Mouse (Mus musculus) gastrocnemius, postnatal 25 days (tissue): ENCODE data around the gene Keap1. TPM values are rescaled to one million over a fixed set of nuclear protein-coding genes. Genes with fewer than 3 reads are reported as not detected.
"Not testable (repeated sequence)": the region's sequence is repeated elsewhere in the genome, so short reads cannot be mapped to it uniquely, and the experiment has no call there.

Experiments used
- DNase-seq: peaks from one replicate; pipeline ENCODE4 v3.0.0; 2022
- long read RNA-seq, 2 experiments: library from polyadenylated mRNA; stranded (forward); transcript quantifications; one replicate each; pipeline ENCODE4 v2.0.0; 2021
- total RNA-seq, 2 experiments: library from RNA; stranded (reverse); gene quantifications; 1 replicate in 1 of 2; 2 replicates in 1 of 2; pipeline ENCODE4 v1.2.3; 2021

Keap1 gene
- 10 to 100 TPM; 55.0 to 56.3 TPM for total RNA-seq
- long read RNA-seq, experiment 1, transcript Keap1-201 (6 exons, 3,172 nt) = major isoform, 11 of 103 reads
- long read RNA-seq, experiment 1, partial matches to known transcripts = 13 of 103 reads
- long read RNA-seq, experiment 1, other reads (novel, unspliced or antisense) = 75 of 103 reads
- long read RNA-seq, experiment 2, transcript Keap1-201 (6 exons, 3,172 nt) = major isoform, 24 of 81 reads
- long read RNA-seq, experiment 2, transcript Keap1-202 (5 exons, 3,614 nt) = minor isoform, 6 of 81 reads
- long read RNA-seq, experiment 2, partial matches to known transcripts = 8 of 81 reads
- long read RNA-seq, experiment 2, other reads (novel, unspliced or antisense) = 40 of 81 reads

DNA sequence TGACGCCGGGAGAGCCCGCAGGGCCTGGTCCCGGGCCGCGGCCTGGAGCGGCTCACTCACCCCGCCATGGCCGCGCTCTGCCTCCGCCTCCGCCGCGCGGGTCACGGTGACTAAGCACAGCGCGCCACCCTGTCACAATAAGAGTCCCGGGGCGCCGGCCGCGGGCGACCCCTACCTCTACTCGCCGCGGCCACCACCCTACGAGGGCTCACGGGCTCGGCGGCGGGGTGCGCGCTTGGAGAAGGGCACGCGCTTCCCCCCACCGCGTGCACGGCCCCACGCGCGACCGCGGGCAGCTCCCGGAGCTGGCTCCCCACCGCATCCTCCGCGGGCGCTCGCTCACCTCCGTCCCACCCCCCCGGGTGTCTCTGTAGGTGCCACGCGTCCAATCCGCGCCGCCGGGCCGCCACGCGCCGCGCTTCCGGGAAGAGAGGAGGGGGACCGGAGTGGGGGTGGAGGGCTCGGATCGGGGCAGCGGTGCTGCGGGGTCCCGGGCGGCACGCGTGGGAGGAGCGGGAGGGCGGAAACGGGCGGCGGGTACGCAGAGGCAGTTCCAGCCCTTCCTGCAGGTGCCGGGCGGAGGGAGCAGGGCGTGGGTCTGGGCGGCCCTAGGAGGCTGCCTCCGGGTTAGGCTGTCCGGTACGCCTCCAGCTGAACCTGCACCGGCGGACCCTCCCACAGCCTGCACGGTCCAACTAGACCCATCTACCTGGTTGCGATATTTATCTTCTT, at the start of gene Keap1:
Gene Keap1 (minus strand): TSS at position 629 of the 732 bp plus-strand sequence.
- DNase-seq = peak; percentile 83

DNA sequence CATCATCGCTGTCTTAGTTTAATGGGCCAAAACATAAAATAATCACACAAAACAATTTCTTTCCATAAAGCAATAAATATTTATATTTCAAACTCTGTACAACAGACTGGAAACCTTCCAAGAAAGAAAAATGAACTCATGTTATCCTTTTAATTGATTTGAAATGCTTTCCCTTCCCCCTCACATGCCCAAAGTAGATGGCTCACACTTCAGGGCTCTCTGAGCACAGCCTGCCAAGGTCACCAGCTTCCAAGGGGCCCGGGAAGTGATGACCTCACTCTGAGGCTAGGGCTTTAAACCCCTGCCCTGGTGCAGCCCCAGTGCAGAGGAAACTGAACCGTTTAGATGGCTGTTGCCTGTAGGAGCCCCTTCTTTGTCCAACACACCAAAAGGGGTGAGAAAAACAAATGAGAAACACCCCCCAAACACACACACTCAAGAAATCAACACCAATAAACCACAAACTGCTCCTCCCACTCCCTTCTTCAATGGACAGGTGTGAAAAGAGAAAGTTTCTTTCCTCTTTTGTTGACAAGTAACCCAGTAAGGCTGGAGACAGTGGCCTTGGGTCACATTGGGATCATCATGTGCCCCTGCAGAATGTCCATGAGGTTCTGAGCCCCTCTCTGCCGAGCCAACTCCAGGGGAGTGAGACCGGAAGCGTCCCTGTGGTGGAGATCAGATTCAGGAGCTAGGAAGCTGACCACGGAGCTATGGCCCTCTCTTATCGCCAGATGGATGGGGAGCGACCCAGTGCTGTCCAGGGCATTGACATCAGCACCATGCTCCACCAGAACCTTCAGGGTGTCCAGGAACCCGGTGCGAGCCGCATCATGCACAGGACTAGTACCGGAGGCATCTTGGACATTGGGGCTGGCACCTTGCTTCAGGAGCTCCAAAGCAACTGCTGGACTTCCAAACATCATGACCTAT, 49.5 kb upstream of the Keap1 start:
- no peak for DNase-seq

DNA sequence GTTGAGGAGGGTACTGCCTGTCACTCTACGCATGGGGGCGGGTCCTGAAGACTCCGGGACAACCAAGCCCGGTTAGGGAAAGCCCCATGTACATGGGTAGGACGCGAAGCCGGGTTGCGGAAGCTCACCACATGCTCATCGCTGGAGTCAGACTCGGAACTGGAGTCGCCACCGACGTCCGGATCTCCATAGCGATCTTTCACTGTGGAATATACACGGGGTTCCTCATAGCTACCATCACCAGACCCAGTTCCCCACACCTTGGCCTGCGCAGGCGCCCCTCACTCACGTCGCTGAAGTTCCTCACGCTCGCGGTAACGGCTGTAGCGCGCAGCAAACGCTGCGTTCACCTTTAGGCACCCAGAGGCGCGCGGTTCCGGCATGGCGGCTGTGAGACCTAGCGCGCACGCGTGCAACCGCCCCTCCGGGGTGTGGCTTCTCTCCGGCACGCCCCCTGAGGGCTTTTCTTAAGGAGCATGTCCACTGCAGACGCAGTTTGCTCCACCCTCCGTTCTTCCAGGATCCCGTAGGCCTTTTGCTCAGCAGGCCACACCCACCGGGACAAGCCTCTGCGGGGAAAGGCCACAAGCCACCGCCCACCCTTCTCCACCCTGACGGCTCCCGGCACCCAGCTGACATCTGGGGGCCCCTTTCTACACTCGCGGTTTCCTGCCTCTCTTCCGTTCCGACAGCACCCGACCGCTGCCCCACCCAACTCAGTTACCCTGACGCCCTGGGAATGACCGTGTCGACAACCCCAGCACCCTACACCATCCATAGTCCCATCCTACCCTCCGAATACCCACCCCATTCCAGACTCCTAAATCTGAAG, 48.6 kb upstream of the Keap1 start, which contains the start of gene Kri1:
Gene Kri1 (minus strand): TSS at position 399 of the 832 bp plus-strand sequence.
- peak; percentile 98 for DNase-seq

DNA sequence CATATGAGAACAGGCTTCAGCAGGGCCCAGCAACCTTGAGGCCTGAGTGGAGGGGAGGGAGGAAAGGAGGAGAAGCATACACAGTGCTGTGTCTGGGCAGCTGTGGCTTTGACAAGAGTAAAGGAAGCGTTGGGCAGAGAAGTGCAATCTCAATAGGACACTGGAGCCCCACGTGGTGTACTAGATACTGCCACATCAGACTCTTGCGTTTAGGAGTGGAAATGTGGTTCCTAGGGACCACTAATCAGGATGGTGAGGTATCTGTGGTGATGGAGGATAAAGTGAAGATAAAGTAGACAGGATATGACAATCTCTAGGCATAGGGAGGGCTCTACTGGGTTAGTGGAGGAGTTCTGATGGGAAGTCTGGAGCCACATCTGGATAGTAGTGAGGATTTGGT, 47.6 kb upstream of the Keap1 start:
- DNase-seq = no peak

DNA sequence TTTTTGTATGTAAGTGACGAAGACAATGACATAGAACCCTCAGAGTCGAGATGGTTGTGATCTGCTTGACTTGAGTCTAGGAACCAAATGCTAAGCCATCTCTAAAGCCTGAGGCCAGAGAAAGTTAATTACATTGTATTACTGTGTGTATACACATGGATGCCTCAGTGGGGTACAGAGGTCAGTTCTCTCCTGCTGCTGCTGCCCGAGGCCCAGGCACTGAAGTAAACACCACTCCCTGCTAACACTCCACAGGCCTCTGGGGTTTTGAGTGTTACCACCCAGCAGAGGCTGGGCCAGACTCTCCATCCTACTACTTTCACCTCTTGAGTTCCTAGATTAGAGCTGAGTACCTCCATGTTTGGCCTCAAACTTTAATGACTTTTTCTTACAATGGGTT, 44.8 kb upstream of the Keap1 start:
- no peak for DNase-seq

DNA sequence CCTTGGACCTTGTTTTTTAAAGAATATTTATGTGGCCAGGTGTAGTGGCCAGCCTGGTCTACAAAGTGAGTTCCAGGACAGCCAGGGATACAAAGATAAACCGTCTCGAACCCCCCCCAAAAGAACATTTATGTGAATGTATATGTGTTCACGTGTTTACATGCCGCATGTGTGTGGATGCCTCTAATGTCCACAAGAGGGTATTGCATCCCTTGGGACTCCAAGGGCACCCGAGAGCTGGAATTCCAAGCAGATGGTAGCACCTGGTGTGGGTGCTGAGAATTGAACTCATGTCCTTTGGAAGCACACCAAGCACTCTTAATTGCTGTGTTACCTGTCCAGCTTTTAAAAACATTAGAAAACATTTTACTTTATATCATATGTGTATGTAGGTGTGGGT, 44.4 kb upstream of the Keap1 start:
- no peak for DNase-seq

DNA sequence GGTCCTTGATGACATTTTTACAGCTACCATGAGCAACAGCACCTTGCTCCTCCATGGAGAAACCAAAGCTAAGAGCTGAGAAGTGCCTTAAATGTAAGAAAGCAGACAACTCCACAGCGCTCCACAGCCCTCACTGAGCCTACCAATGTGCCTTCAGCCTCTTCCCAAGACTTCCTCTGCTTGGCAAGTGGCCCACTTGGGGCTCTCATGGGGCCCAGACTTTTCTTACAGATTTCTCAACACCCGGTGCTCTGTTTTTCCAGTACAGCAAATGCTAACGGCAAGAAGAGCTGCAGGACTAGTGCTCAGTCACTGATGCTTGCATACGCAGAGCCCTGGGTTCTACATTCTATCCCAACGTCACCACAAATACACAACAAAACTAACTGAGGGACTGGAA, 38.6 kb upstream of the Keap1 start:
- no peak for DNase-seq

DNA sequence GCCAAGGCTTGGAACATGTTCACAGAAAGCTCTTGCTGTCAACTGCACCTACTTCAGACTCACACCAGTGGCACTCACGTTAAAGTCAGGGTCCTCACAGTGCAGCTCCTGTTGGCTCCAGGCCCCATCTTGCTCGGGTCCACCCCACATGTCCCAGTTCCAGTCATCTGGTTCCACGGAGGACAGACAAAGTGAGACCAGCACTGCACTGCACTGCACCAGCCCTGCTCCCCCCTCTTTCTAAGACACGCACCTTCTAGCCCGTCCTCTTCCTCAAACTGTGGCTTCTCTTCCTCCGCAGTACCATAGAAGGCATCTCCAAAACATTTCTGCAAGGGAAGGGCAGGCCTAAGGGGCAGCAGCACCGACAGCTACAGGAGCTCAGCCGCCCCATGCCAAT, 37.1 kb upstream of the Keap1 start:
- DNase-seq = no peak

DNA sequence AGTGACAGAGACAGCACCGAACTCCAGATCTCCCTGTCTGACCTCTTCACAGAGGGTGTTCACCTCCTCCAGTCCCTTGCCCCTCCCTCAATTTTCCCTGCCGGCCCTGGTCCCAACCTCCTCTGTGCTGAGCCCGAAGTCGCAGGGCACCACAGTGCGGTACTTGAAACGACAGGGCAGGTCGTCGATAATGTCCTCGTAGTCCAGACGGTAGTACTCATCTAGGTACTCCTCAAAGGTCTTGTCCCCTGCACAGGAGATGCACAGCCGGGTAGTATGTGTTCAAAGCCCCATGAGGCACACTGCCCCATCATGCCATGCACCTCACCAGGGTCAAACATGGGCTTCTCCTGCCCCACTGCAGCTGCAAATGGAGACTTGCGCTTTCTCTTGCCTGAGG, 36.6 kb upstream of the Keap1 start:
- no peak for DNase-seq

DNA sequence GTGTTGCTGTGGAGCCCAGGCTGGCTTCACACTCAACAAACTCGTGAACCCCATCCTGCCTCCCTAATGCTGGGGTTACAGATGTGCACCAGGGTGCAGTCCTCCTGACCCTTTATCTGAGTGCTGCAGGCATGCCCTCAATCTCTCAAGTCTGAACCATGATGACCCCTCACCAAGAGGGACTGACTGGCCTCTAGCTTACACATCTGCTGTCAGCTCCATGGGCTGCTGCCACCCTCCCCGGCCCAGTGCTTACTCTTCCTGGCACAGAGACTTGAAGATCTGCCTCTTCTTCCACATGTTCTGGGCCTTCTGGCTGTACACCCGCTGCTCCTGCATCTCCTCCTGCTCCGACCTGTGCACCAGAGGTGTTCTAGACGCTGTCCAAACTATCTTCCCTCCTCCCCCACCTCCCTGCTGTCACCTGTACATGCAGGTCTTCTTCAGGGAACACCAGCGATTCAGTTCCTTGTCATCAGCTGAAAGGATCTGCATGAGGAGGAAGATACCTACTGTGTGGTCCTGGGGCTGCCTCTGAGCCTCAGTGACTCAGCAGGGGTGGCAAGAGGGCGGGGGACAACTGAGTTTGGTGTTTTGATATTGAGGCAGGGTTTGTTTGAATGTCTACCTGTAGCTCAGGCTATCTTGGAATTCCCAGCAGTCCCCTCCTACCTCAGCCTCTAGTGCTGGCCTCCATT, 36.0 kb upstream of the Keap1 start:
- no peak for DNase-seq

DNA sequence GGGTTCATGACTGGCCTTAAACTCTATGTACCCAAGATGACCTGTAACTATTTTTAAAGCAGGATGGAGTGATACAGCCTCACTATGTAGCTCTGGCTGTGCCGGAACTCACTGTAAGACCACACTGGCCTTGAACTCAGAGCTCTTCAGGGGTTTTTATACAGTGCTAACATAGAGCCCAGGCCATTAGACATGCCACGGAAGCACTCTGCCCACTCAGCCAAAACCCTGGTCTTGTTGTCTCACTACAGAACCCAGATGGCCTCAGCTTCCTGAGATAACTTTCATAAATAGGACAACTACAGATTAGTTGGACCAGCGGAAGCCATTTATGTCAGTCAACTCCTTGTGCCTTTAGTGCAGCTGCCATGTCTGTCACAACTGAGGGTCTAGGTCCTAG, 35.2 kb upstream of the Keap1 start:
- DNase-seq = no peak

DNA sequence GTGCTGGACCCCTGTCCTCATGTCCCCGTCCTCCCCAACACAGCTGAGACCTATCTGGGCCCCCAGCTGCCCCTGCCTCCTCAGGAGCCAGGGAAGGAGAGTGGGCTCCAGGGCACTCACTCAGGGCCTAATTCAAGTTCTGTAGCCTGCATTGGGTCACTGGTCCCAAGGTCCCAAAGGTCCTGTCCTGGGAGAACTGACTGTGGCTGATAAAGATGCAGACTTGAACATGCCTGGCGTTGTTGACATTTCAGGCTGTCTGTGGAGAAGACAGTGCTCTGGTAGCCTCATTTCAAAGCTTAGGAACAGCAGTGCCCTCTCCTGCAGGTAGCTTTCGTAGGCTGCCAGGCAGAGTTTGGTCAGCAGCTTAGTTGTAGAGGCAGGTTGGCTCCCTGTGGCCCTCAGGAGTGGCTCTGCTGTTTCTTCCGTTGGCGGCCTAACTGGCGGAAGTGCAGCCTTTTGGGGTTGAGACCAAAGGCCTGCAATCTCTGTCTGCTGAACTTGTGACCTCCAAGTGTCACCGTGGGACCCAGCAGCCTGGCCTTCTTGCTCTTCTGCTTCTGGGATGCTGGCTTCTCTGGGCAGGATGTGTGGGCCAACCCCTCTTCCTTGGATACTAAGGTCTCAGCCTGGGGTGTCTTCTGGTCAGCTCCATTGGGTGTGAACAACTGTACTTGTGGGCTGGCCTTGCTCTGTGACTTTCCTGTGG, 34.5 kb upstream of the Keap1 start:
- DNase-seq = no peak

DNA sequence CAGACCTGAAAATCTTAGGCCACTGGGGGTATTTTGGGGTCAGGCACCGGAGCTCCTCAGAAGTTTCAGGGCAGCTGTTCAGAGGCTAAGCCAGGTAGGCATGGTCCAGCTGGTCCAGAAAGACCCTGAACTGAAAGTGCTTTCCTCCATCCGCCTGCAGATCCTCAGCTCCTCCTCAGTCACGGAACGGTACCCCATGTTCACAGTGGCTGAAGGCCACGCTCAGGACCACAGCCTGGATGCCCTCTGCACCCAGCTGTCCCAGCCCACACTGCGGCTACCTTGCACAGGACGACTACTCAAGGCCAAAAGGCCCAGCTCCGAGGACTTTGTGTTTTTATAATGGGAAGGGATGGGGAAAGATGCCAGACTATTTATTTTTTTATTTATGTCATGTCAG, 33.9 kb upstream of the Keap1 start:
- no peak for DNase-seq

DNA sequence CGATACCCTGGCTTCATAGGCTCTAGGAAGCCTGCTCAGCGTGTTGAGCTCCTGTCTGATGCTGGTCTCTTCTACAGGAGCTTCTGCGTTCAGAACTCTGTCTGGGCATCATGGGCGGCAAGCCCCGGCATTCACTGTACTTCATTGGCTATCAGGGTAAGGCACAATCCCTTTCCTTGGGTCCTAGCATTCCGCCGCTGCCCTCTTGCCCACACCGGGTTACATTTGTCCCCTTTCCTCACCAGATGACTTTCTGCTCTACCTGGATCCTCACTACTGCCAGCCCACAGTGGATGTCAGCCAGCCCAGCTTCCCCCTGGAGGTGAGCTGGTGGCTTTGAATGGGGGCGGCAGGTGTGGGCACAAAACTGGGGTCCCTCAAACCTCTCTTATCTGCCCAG, 33.2 kb upstream of the Keap1 start:
- no peak for DNase-seq

DNA sequence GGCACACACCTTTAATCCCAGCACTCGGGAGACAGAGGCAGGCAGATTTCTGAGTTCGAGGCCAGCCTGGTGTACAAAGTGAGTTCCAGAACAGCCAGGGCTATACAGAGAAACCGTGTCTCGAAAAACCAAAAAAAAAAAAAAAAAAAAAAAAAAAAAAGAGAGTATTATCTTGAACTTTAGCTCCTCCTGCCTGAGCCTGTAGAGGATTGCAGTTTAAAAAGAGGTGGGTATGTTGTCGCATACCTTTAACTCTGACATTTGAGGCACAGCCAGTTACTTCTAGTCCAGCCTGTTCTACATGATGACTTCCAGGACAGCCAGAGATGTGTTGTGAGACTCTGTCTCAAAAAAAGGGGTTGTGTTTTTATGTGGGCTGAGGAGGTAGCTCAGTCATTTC, 30.4 kb upstream of the Keap1 start:
- not testable (repeated sequence) for DNase-seq

DNA sequence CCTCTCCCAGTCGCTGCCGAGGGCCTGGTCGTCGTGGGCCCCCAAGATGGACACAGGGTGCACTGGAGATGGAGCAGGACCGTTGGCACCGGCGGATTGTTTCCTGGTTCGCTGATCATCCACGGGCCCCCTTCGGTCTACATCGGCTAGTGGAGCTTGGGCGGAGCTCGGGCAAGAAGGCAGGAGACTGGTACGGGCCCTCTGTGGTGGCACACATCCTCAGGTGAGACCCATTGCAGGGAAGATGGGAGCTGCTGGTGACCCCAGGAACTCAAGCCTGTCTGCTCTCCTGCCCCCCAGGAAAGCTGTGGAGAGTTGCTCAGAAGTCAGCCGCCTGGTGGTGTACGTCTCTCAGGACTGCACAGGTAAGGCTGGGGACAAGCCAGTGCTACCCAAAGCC, 29.1 kb upstream of the Keap1 start:
- no peak for DNase-seq

DNA sequence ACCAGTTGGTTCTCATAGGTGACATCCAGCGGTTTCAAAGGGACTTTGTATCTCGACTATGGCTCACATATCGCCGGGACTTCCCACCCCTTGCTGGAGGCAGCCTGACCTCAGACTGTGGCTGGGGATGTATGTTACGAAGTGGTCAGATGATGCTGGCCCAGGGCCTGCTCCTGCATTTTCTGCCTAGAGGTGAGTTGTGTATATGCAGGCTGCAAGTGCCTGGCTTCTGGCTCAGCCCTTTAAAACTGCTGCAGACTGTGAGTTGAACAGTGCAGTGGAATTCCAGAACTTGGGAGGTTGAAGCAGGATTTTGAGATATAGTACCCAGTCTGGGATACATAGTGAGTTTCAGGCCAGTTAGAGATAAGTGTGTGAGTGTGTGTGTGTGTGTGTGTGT, 27.7 kb upstream of the Keap1 start:
- DNase-seq = no peak

DNA sequence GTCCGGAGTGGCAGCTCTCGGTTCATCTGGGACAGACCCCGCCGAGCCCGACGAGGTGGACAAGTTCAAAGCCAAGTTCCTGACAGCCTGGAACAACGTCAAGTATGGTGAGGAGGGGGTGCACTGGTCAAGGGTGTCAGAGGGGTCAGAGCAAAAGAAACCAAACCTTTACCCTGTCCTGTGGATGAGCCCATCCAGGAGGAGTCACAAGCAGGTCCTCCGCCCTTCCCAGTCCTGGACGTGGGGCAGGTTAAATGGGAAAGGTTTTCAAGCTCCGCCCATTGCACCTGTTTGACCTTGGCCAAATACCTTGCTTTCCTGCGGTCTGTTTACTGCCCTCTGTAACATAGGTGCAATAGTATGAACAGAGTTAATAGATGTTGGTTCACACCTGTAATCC, 26.4 kb upstream of the Keap1 start:
- peak; percentile 24 for DNase-seq

DNA sequence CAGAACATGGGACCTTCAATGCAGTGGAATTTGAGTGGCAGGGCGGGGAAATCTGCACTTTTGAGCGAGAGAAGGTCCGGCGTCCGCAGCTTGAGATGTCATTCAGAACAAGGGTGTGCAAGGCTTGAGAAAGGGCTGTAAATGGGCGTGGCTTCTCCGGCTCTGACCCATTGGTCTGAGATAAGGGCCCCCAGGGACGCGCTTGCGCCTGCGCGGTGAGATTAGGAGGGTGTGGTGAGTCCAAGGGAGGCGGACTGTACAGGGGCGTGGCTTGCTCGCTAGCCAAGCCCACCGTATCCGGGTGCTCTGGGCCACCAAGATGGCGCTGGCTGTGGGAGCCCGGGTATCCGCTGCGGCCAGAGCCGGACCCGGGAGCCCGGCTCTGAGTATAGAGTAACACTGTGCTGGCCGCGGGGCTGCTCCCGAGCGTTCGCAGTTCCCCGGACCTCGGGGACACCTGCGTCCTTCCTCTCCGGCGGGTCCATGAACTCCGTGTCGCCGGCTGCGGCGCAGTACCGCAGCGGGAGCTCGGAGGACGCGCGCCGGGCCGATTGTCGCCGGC, 25.9 kb upstream of the Keap1 start, which contains the start of gene Atg4d:
Gene Atg4d (plus strand): TSS at position 294 of the 562 bp plus-strand sequence.
- DNase-seq = peak; percentile 98
